Comparison of ENCODE assay signal across 16 mouse cellular contexts in the genomic region with DNA sequence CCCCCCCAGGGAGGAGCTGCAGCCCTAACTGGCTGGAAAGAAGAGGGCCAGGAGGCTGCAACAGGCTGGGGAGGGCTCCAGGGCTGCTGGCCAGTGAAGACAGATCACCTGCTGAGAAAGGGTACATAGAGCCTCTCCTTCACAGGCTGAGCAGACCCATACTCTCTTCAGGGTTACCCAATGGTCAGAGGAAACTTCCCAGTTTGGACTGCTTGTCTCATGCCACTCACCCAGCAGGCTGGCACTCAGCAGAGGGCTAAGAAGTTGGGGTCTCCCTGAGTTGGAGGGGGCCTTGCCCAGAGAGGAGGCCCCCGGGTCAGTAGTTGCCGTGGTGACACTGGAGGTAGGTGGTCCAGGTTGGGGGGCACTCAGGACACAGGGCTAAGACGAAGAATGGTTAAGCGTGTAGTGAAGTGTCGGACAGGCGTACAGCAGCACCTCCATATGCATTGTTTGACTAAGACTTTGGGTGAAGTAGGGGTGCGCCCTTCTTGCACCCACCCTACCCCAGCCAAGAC. TPM values are rescaled to one million over a fixed set of nuclear protein-coding genes. Genes with fewer than 3 reads are reported as not detected.
DNase-seq lines count a peak whose midpoint lies in the region; ATAC-seq and TF ChIP-seq lines count a peak whose summit lies in the region.
"Had no signal": no experiment of that assay in that cellular context is flagged by ENCODE, and none has a peak within 500 bp of the region (broad histone marks: within the 10 kb centered on the region; RNA-seq: fewer than 3 reads in every experiment).

No protein-coding gene starts in this region.

- no peak overlapping the region for H3K4me2 ChIP-seq in liver, embryonic 11.5 days
- no peak overlapping the region for H3K4me2 ChIP-seq in liver, postnatal 0 days (ENCODE audit: low read depth, low read length)
- no peak overlapping the region for H3K4me2 ChIP-seq in embryonic facial prominence, embryonic 12.5 days (replicated peaks)
- no peak overlapping the region for H3K4me2 ChIP-seq in limb, embryonic 15.5 days
- no peak overlapping the region for H3K4me2 ChIP-seq in lung, postnatal 0 days (replicated peaks; ENCODE audit: low read depth, low read length)
- H3K4me2 ChIP-seq: hindbrain, embryonic 15.5 days; lung, embryonic 15.5 days; neural tube, embryonic 13.5 days had no signal

- no peaks in the 10 kb centered on the region for H3K27me3 ChIP-seq in liver, embryonic 11.5 days (replicated peaks; ENCODE audit: control insufficient read depth, insufficient read depth, low read length)
- no peaks in the 10 kb centered on the region for H3K27me3 ChIP-seq in liver, postnatal 0 days (ENCODE audit: insufficient read depth, low read length)
- no peaks in the 10 kb centered on the region for H3K27me3 ChIP-seq in embryonic facial prominence, embryonic 12.5 days
- no peaks in the 10 kb centered on the region for H3K27me3 ChIP-seq in limb, embryonic 15.5 days
- no peaks in the 10 kb centered on the region for H3K27me3 ChIP-seq in lung, postnatal 0 days (replicated peaks; ENCODE audit: insufficient read depth, low read length)
- H3K27me3 ChIP-seq: hindbrain, embryonic 15.5 days; lung, embryonic 15.5 days; neural tube, embryonic 13.5 days had no signal

- no peak overlapping the region for H3K4me3 ChIP-seq in gastrocnemius, adult 2 months
- H3K4me3 ChIP-seq in liver, embryonic 11.5 days (ENCODE audit: low read depth, low read length), result 0 out of 2 replicates have a peak overlapping the region, but pooled peaks have one; percentile 8
- no peak overlapping the region for H3K4me3 ChIP-seq in liver, postnatal 0 days (ENCODE audit: low read depth, low read length)
- H3K4me3 ChIP-seq in embryonic facial prominence, embryonic 12.5 days, result no peak overlapping the region
- H3K4me3 ChIP-seq in limb, embryonic 15.5 days, result no peak overlapping the region
- H3K4me3 ChIP-seq in lung, postnatal 0 days (ENCODE audit: low read depth, low read length), result no peak overlapping the region
- H3K4me3 ChIP-seq: hindbrain, embryonic 15.5 days; lung, embryonic 15.5 days; neural tube, embryonic 13.5 days had no signal

- no peak for DNase-seq in gastrocnemius, adult 2 months
- DNase-seq in gastrocnemius, adult 8-10 months (ENCODE audit: low spot score in 2 of 2), result no peak
- no peak for DNase-seq in liver, embryonic 11.5 days (ENCODE audit: low spot score)
- no peak for DNase-seq in liver, postnatal 0 days
- no peak for DNase-seq in lung, postnatal 0 days (ENCODE audit: low spot score)
- DNase-seq: heart, adult 18-20 months; kidney, adult 9 months; kidney, postnatal 4 days; right cerebral cortex, postnatal 14 days had no signal

- no peak for TF ChIP-seq CTCF in gastrocnemius, adult 2 months (IDR thresholded peaks at IDR 0.05)
- no peak for TF ChIP-seq CTCF in liver, postnatal 0 days (IDR thresholded peaks at IDR 0.05; ENCODE audit: low read depth)
- TF ChIP-seq CTCF in lung, postnatal 0 days (IDR thresholded peaks at IDR 0.05), result no peak

- intact Hi-C loops in gastrocnemius, adult 2 months (cut with DNase I), result no loop called here

- no peak overlapping the region for H3K9ac ChIP-seq in liver, embryonic 11.5 days (ENCODE audit: low read depth, low read length)
- H3K9ac ChIP-seq in liver, postnatal 0 days (replicated peaks), result no peak overlapping the region
- 0 out of 2 replicates have a peak overlapping the region, but pooled peaks have one; percentile 34 for H3K9ac ChIP-seq in embryonic facial prominence, embryonic 12.5 days
- no peak overlapping the region for H3K9ac ChIP-seq in limb, embryonic 15.5 days
- H3K9ac ChIP-seq in lung, postnatal 0 days (replicated peaks; ENCODE audit: low read depth), result no peak overlapping the region
- H3K9ac ChIP-seq: hindbrain, embryonic 15.5 days; lung, embryonic 15.5 days had no signal

- WGBS in liver, embryonic 11.5 days, result 95% methylated on average over 7 of the region's 7 CpGs
- 95% methylated on average over 7 of the region's 7 CpGs for WGBS in liver, postnatal 0 days (ENCODE audit: insufficient replicate concordance)
- WGBS in embryonic facial prominence, embryonic 12.5 days, result 93% methylated on average over 7 of the region's 7 CpGs
- WGBS in limb, embryonic 15.5 days, result 89% methylated on average over 7 of the region's 7 CpGs
- 88% methylated on average over 7 of the region's 7 CpGs for WGBS in lung, postnatal 0 days

- no peak for TF ChIP-seq EP300 in liver, postnatal 0 days (IDR thresholded peaks at IDR 0.05; ENCODE audit: low read depth)
- TF ChIP-seq EP300 in lung, postnatal 0 days (IDR thresholded peaks at IDR 0.05), result no peak

- peaks cover 64% of the 10 kb centered on the region for H3K36me3 ChIP-seq in liver, embryonic 11.5 days (ENCODE audit: control insufficient read depth, insufficient read depth, low read length)
- H3K36me3 ChIP-seq in liver, postnatal 0 days (replicated peaks; ENCODE audit: insufficient read depth, low read length), result peaks cover 77% of the 10 kb centered on the region
- peaks cover 78% of the 10 kb centered on the region for H3K36me3 ChIP-seq in embryonic facial prominence, embryonic 12.5 days
- H3K36me3 ChIP-seq in limb, embryonic 15.5 days, result peaks cover 81% of the 10 kb centered on the region
- H3K36me3 ChIP-seq in lung, postnatal 0 days (ENCODE audit: insufficient read depth, low read length), result peaks cover 47% of the 10 kb centered on the region

- H3K4me1 ChIP-seq in liver, embryonic 11.5 days (replicated peaks; ENCODE audit: control insufficient read depth, insufficient read depth, low read length), result peaks cover 24% of the 10 kb centered on the region
- H3K4me1 ChIP-seq in liver, postnatal 0 days (ENCODE audit: insufficient read depth), result peaks cover 19% of the 10 kb centered on the region
- peaks cover 37% of the 10 kb centered on the region for H3K4me1 ChIP-seq in embryonic facial prominence, embryonic 12.5 days
- H3K4me1 ChIP-seq in limb, embryonic 15.5 days, result peaks cover 44% of the 10 kb centered on the region
- H3K4me1 ChIP-seq in lung, postnatal 0 days (ENCODE audit: insufficient read depth, low read depth, low read length), result peaks cover 9% of the 10 kb centered on the region

- ATAC-seq in liver, embryonic 11.5 days (replicated peaks; ENCODE audit: low FRiP score), result no peak
- no peak for ATAC-seq in liver, postnatal 0 days
- no peak for ATAC-seq in embryonic facial prominence, embryonic 12.5 days (ENCODE audit: insufficient number of reproducible peaks, insufficient read depth, low FRiP score, low TSS enrichment)
- ATAC-seq in limb, embryonic 15.5 days (ENCODE audit: insufficient number of reproducible peaks, low FRiP score, low TSS enrichment, low read depth), result no peak
- ATAC-seq in lung, postnatal 0 days, result no peak
- ATAC-seq: CD4-positive, CD25-positive, alpha-beta regulatory T cell, adult 4 months; forebrain, embryonic 16.5 days had no signal

- H3K9me3 ChIP-seq in liver, embryonic 11.5 days (ENCODE audit: control insufficient read depth, low read length), result no peaks in the 10 kb centered on the region
- no peaks in the 10 kb centered on the region for H3K9me3 ChIP-seq in liver, postnatal 0 days (ENCODE audit: low read length)
- no peaks in the 10 kb centered on the region for H3K9me3 ChIP-seq in embryonic facial prominence, embryonic 12.5 days
- no peaks in the 10 kb centered on the region for H3K9me3 ChIP-seq in limb, embryonic 15.5 days
- H3K9me3 ChIP-seq in lung, postnatal 0 days (ENCODE audit: low read length), result no peaks in the 10 kb centered on the region
- H3K9me3 ChIP-seq: hindbrain, embryonic 15.5 days; lung, embryonic 15.5 days; neural tube, embryonic 13.5 days had no signal

- H3K27ac ChIP-seq in gastrocnemius, adult 2 months, result 0 out of 2 replicates have a peak overlapping the region, but pooled peaks have one; percentile 63
- H3K27ac ChIP-seq in liver, embryonic 11.5 days (ENCODE audit: low read depth, low read length), result no peak overlapping the region
- H3K27ac ChIP-seq in liver, postnatal 0 days (ENCODE audit: low read depth), result no peak overlapping the region
- H3K27ac ChIP-seq in embryonic facial prominence, embryonic 12.5 days, result peak overlapping the region; percentile 48; the same call in 1 of the 2 replicates
- peak overlapping the region; percentile 43; the same call in 1 of the 2 replicates for H3K27ac ChIP-seq in limb, embryonic 15.5 days
- no peak overlapping the region for H3K27ac ChIP-seq in lung, postnatal 0 days (ENCODE audit: low read length)
- H3K27ac ChIP-seq: hindbrain, embryonic 15.5 days; lung, embryonic 15.5 days had no signal

RNA-seq across cellular contexts. Expression of a gene that starts 4.7 kb away (rescaled TPM):
- 10 to 100 TPM; 16.2 to 18.7 TPM for total RNA-seq in gastrocnemius, adult 2 months (2021)
- total RNA-seq in gastrocnemius, adult 8-10 months (2022), result 10 to 100 TPM; 16.0 to 20.8 (median 17.4) TPM
- polyA plus RNA-seq in liver, embryonic 11.5 days (2014; fragmentation: Nextera tagmentation; extraction: Ambion mirVana), result 14.2 and 19.0 TPM in 2 replicates
- polyA plus RNA-seq in liver, postnatal 0 days (2015; fragmentation: Nextera tagmentation; extraction: Ambion mirVana), result 5.3 and 5.7 TPM in 2 replicates
- 17.2 and 23.3 TPM in 2 replicates for polyA plus RNA-seq in embryonic facial prominence, embryonic 12.5 days (2016; fragmentation: Nextera tagmentation; extraction: Ambion mirVana)
- 14.1 and 16.2 TPM in 2 replicates for polyA plus RNA-seq in limb, embryonic 15.5 days (2015; fragmentation: Nextera tagmentation; extraction: Ambion mirVana)
- 13.5 and 14.2 TPM in 2 replicates for polyA plus RNA-seq in lung, postnatal 0 days (2015; fragmentation: Nextera tagmentation; extraction: Ambion mirVana)

RNA-seq across cellular contexts. Expression of a gene that starts 18.0 kb away (rescaled TPM):
- 10 to 100 TPM; 91.3 to 98.3 TPM for total RNA-seq in gastrocnemius, adult 2 months (2021)
- 100 to 1,000 TPM in 2 of 4 experiments, 10 to 100 TPM in 2; 89.1 to 101 (median 99.3) TPM for total RNA-seq in gastrocnemius, adult 8-10 months (2022)
- polyA plus RNA-seq in liver, embryonic 11.5 days (2014; fragmentation: Nextera tagmentation; extraction: Ambion mirVana), result 135 TPM in 2 replicates
- polyA plus RNA-seq in liver, postnatal 0 days (2015; fragmentation: Nextera tagmentation; extraction: Ambion mirVana), result 65.3 and 67.4 TPM in 2 replicates
- polyA plus RNA-seq in embryonic facial prominence, embryonic 12.5 days (2016; fragmentation: Nextera tagmentation; extraction: Ambion mirVana), result 199 and 213 TPM in 2 replicates
- 185 and 190 TPM in 2 replicates for polyA plus RNA-seq in limb, embryonic 15.5 days (2015; fragmentation: Nextera tagmentation; extraction: Ambion mirVana)
- 198 and 204 TPM in 2 replicates for polyA plus RNA-seq in lung, postnatal 0 days (2015; fragmentation: Nextera tagmentation; extraction: Ambion mirVana)

RNA-seq across cellular contexts. Expression of a gene that starts 21.0 kb away (rescaled TPM):
- total RNA-seq in gastrocnemius, adult 2 months (2021), result under 1 TPM; 0.10 to 0.20 TPM
- total RNA-seq in gastrocnemius, adult 8-10 months (2022), result under 1 TPM; 0.22 to 0.36 (median 0.29) TPM
- 1.3 and 1.4 TPM in 2 replicates for polyA plus RNA-seq in liver, embryonic 11.5 days (2014; fragmentation: Nextera tagmentation; extraction: Ambion mirVana)
- 0.06 TPM in 2 replicates for polyA plus RNA-seq in liver, postnatal 0 days (2015; fragmentation: Nextera tagmentation; extraction: Ambion mirVana)
- polyA plus RNA-seq in embryonic facial prominence, embryonic 12.5 days (2016; fragmentation: Nextera tagmentation; extraction: Ambion mirVana), result 13.5 and 16.8 TPM in 2 replicates
- polyA plus RNA-seq in limb, embryonic 15.5 days (2015; fragmentation: Nextera tagmentation; extraction: Ambion mirVana), result 2.5 TPM in 2 replicates
- polyA plus RNA-seq in lung, postnatal 0 days (2015; fragmentation: Nextera tagmentation; extraction: Ambion mirVana), result 0.12 and 0.25 TPM in 2 replicates
- polyA plus RNA-seq: CD4-positive, CD25-positive, alpha-beta regulatory T cell, adult 4 months had no signal

RNA-seq across cellular contexts. Expression of a gene that starts 27.4 kb away (rescaled TPM):
- total RNA-seq in gastrocnemius, adult 2 months (2021), result 10 to 100 TPM; 69.0 to 71.4 TPM
- 10 to 100 TPM; 59.2 to 76.6 (median 66.0) TPM for total RNA-seq in gastrocnemius, adult 8-10 months (2022)
- 249 and 257 TPM in 2 replicates for polyA plus RNA-seq in liver, embryonic 11.5 days (2014; fragmentation: Nextera tagmentation; extraction: Ambion mirVana)
- 51.3 and 62.3 TPM in 2 replicates for polyA plus RNA-seq in liver, postnatal 0 days (2015; fragmentation: Nextera tagmentation; extraction: Ambion mirVana)
- 138 and 142 TPM in 2 replicates for polyA plus RNA-seq in embryonic facial prominence, embryonic 12.5 days (2016; fragmentation: Nextera tagmentation; extraction: Ambion mirVana)
- 105 and 111 TPM in 2 replicates for polyA plus RNA-seq in limb, embryonic 15.5 days (2015; fragmentation: Nextera tagmentation; extraction: Ambion mirVana)
- 61.1 and 63.1 TPM in 2 replicates for polyA plus RNA-seq in lung, postnatal 0 days (2015; fragmentation: Nextera tagmentation; extraction: Ambion mirVana)

RNA-seq across cellular contexts. Expression of a gene that starts 37.6 kb away (rescaled TPM):
- under 1 TPM; 0.89 to 0.99 TPM for total RNA-seq in gastrocnemius, adult 2 months (2021)
- 1 to 10 TPM in 1 of 4 experiments, under 1 TPM in 3; 0.39 to 1.2 (median 0.57) TPM for total RNA-seq in gastrocnemius, adult 8-10 months (2022)
- 22.0 and 24.4 TPM in 2 replicates for polyA plus RNA-seq in liver, embryonic 11.5 days (2014; fragmentation: Nextera tagmentation; extraction: Ambion mirVana)
- polyA plus RNA-seq in liver, postnatal 0 days (2015; fragmentation: Nextera tagmentation; extraction: Ambion mirVana), result 13.5 and 14.8 TPM in 2 replicates
- 1.8 and 2.6 TPM in 2 replicates for polyA plus RNA-seq in embryonic facial prominence, embryonic 12.5 days (2016; fragmentation: Nextera tagmentation; extraction: Ambion mirVana)
- 5.1 and 5.4 TPM in 2 replicates for polyA plus RNA-seq in limb, embryonic 15.5 days (2015; fragmentation: Nextera tagmentation; extraction: Ambion mirVana)
- polyA plus RNA-seq in lung, postnatal 0 days (2015; fragmentation: Nextera tagmentation; extraction: Ambion mirVana), result 8.5 TPM in 2 replicates

Comparison
In these comparisons a context has a peak if more than half of its experiments do, and no peak if none do; other contexts are left out.
1. H3K27ac ChIP-seq: peak in gastrocnemius, adult 2 months (single experiment), embryonic facial prominence, embryonic 12.5 days (single experiment) and limb, embryonic 15.5 days (single experiment); none in liver, embryonic 11.5 days (single experiment), liver, postnatal 0 days (single experiment) and lung, postnatal 0 days (single experiment).